Mouse (Mus musculus) ovary, postnatal 14 days (tissue): ENCODE data around the gene Defb47.

ENCODE experiments used
- DNase-seq: peaks from one replicate; pipeline ENCODE4 v3.0.0; 2022; ENCODE audit warnings: low spot score

The Defb47 gene

DNA sequence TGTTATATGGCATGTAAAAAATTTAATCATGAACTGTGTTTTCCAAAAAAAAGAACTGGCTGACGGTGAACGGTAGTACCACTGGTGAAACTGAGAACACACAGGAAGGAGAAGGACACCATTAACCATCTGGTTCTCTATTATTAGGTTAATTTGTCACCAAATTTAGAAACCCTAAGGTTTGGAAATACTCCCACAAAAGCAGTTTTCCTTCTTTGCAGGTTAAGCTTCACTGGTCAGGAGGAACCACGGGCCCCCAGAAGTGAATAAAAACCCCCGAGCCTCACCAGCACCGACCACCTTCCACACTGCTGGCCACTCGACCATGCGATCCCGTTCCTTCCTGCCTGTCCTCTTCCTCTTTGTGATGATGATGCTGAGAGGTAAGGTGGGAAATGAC, at the start of gene Defb47:
Gene Defb47, plus strand, starts transcription at position 301 of the 400 bp plus-strand sequence.
- no peak for DNase-seq

DNA sequence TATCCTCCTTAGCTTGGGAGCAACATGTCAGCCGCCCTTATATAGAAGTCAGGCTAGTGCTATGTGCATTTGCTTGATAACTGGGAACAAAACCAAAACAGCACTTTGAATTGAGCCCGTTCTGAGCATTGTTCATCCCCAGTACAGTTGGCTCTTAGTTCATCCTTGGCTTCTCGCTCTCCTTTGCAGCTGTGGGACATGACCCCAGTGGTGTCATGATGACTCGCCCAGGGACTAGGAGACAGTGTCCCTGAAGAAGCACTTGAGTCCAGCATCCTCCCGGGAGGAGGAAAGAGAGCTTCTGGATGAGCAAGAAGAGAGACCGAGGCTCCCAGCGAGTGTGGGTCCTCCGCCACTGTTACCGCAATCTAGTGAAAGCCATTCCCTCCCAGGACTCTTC, 41.8 kb upstream of the Defb47 start:
- no peak for DNase-seq

- no peak for DNase-seq
Observed at GRCm38 (mm10) chr14:62963632-62964031, 34.2 kb upstream of the Defb47 start.

DNA sequence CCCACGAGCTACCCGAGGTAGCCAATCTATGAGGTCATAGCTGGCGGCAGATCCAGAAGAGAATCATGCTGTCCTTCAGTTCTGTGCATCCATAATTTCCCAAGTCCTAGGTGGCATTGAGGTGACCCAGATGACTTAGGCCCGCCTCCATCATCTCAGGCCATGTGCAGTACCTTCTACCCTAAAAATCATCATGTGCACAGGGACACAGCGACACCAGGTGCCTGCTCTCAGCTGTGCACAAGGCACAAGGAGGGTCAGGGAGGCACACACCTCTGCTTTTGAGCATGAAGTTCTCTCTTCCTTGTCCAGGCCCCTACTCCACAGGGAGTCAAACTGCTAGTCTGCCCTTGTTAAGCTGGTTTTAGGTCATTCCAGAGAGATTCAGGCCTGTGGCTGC, 32.5 kb upstream of the Defb47 start:
- no peak for DNase-seq

- DNase-seq: no peak
Observed at GRCm38 (mm10) chr14:62965811-62966520, 31.9 kb upstream of the Defb47 start.

GRCm38 (mm10) chr14:62975046-62975445, 22.8 kb upstream of the Defb47 start:
- peak; percentile 54 for DNase-seq

DNA sequence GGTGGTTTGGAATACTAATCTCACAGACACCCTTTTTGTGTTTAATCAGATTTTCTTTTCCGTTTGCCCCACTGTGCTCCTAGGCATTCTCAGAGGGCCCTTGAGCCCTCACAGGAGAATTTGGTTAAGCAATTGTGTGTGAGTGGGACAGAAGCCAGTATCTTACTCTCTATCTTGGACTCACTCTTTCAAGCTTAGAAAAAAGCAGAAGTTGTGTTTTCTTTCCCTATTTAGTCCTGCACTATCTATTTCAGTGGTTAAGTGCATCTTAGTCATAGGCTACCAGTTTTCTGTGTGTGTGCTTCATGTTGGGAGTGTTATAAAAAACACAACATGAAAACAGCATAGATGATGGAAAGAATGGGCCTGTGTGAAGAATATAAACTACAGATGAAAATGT, 18.1 kb upstream of the Defb47 start:
- DNase-seq: no peak

- DNase-seq: no peak
Observed at GRCm38 (mm10) chr14:62984410-62984809, 13.5 kb upstream of the Defb47 start, which contains the start of gene Defb48. Defb48 (minus strand) TSS chr14:62984510.

DNA sequence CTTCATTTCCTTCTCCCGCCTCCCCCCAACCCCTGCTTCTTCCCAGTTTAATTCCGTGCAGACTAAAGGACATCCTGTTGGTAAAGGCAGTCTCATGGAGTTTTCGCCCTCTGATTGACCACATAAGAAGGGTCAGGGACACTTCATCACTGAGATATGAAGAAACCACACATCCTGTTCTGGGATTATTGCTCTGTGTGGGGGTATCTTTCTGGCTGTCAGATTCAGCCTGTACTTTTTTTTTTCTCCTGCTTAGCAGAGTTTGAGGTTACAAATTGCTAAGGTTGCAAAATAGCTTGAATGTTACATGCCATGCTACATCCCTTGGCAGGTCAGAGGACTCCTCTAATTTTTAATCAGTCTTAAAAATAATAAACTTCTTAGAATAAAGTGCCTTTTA, 6.6 kb upstream of the Defb47 start:
- DNase-seq: no peak

DNA sequence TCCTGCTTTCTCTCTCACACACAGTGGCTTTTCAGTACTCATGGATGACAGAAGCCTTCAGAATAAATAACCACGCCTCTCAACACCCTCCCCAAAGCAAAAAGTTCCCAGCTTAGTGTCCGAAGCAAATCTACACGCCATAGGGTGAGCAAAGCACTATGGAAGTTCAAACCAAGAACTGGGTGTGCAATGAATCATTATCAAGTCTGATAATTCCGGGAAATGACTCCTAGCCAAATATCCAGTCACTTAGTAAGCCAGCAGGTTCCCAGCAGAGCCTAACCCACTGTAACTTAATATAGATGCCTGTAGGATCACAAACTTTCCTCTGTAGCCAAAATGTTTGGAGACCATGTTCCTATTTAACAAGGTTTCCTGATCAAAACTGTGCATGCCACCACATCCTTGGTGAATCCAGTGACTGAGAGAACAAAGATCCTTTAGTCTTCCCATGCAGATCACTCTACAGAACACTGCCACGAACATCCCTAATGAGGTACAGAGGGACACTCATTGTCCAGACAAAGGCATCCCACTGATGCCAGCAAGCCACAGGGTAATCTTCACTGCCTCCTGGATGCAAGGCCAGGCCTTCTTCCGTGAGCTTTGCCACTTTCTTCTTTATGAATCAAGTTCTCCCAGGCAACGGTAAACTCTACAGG, 5.9 kb upstream of the Defb47 start:
- DNase-seq: no peak

DNA sequence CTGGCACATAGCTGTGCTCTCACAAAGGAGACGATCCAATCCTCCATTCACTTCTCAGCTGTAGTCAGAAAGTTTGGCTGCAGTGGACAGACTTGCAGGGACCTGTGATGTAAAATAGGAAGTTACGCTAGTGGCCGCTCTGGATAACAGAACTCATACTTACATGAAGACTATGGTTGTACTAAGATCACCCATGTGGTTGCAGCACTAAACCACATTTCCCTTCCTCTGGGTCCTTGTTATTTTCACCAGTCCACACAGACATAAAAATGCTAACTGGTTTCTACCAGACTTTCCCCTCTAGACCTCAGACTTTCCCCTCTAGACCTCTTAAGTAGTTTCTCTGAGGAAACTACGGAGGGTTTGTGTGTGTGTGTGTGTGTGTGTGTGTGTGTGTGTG, 1.1 kb downstream of the Defb47 start:
- DNase-seq: no peak

DNA sequence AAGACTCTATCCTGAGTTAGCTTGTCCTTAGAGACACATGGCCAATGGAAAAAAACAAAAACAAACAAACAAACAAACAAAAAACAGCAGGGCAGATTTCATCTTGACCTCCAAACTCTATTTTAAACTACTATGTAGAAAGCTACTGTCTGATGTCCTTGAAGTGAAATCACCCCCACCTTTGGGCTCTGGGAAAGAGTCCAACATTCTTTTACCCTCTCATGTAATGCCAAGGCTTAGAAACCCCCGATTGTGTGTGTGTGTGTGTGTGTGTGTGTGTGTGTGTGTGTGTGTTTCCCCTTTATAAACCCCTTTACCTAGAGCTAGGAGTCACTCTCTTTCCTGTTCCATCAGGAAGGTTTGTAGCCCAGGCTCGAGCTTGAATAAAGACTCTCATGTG, 4.7 kb downstream of the Defb47 start:
- DNase-seq: no peak

DNA sequence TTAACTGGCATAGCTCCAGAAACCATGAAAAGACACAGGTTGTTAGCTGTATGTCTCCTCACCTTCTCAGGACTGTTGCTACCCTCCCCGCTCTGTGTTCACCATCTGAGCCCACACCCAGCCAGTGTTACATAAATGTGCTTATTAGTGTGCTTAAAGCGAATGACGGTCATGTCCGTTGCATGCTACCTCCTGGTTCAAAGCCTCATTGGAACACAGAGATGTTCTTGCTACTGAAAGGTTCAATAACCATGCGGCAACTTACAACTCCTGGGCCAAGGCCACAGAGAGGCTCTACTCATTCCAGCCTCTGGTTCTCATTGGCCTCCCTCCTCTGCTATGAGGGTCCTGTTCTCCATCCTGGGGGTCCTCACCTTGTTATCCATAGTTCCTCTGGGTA, 13.6 kb downstream of the Defb47 start, which contains the start of gene Defb43:
Gene Defb43, plus strand, starts transcription at position 301 of the 400 bp plus-strand sequence.
- DNase-seq: no peak

GRCm38 (mm10) chr14:63013082-63013481, 15.2 kb downstream of the Defb47 start:
- DNase-seq: no peak

DNA sequence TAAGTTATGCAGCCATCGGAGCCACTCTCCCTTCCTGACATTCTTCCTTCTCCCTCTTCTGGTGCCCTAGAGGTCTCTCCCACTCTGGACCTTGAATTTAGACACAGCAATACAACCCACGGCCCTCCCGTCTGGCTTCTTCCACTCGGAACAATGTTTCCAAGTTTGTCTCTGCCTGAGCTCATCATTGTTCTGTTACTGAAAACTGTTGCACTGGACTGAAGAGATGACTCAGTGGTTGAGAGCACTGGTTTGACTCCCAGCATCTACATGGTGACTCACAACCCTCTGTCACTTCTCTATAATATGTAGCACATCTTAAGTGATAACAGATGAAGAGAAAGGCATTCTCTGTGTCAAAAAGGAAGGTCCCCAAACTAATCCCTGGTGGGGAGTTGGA, 16.8 kb downstream of the Defb47 start:
- DNase-seq: no peak

DNA sequence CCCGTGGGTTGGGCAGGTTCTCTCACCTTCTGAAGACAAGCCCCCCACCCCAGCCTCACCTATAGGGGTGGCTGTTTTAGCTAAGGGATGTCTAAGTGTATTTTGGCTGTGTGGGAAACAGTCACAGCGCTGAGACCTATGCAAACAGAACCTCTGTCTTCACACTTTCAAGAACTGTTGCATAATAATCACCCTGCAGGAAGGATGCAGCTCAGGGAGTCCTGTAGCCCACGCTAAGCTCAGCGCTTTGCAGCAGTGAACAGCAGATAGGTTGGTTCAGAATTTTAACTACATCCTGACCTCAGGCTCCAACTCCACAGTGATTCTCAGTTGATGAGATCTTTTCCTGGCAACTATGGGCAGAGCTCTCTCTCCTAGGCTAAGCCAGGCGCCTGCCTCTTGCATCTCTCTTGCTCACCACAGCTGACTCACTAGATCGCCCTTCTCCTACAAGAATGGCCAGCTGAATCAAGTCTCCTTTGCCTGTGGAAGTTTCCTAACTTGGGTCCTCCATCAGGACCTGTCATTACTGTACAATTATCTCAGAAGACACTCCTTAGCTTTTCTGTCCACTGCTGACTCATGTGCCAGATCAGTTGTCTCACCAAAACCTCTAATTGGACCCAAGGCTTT, 22.8 kb downstream of the Defb47 start:
- DNase-seq: no peak

DNA sequence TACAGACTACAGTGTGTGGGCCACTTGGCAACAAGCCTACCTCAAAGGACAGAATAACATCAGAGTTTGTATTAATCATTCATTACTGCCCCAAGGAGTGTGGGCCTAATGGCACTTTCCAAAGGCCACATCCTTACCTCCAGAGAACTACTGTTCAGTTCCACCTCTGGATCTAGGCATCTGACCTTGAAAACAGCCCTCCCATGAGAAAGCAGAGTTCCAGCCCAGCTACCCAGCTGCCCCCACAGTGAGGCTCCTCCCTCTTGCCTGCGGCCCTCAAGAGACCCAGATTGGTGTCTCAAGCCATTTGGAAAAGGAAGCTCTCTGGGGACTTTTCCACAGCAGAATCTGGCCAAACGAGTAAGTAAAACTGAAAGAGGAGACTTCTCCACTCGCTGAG, 48.8 kb downstream of the Defb47 start, which contains the start of gene Defb42:
Gene Defb42, plus strand, starts transcription at position 301 of the 400 bp plus-strand sequence.
- DNase-seq: no peak

DNA sequence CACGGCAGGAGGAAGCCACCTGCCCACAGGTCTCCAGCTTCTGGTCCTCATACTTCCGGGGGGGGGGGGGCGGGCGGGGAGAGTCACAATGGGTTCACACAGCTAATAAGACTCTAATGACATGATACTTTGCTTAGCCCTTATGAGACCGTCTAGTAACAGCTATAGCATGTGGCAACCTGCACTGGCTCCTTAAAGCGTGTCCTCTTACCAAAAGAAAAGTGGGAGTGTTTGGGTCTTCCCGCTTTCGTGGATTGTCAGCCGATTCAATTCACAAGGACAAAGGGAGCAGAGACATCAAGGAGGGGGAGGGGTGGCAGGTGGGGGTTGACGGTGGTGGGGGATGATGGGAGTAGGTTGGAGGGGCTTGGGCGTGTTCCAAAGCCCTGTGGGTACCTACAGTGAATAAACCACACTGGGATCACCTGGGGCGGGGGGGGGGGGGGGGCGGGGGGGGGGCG, 52.1 kb downstream of the Defb47 start, which contains the start of gene Defb30:
Gene Defb30, minus strand, starts transcription at position 51 of the 461 bp plus-strand sequence.
- DNase-seq: no peak
